Mouse (Mus musculus): ENCODE results near the gene Hist1h2ak.
"Not testable (repeated sequence)": the region's sequence is repeated elsewhere in the genome, so short reads cannot be mapped to it uniquely, and the experiment has no call there.

Gene Hist1h2ak

GRCm38 (mm10) chr13:21778814-21779766 lies 25.5 kb upstream of the Hist1h2ak start:
- peak; percentile 56 to 73 for DNase-seq (ENCODE audit: low read depth in 2 of 2, low spot score in 2 of 2)

- DNase-seq (ENCODE audit: low read depth in 2 of 2, low spot score in 2 of 2): no peak
Measured at GRCm38 (mm10) chr13:21755707-21756106, 2.1 kb upstream of the Hist1h2ak start.

GRCm38 (mm10) chr13:21754294-21755001 lies 821 bp upstream of the Hist1h2ak start:
- DNase-seq (ENCODE audit: low read depth in 2 of 2, low spot score in 2 of 2): not testable (repeated sequence)

GRCm38 (mm10) chr13:21753051-21753523 lies 540 bp downstream of the Hist1h2ak start:
- no peak for DNase-seq (ENCODE audit: low read depth in 2 of 2, low spot score in 2 of 2)

- no peak for DNase-seq (ENCODE audit: low read depth in 2 of 2, low spot score in 2 of 2)
Measured at GRCm38 (mm10) chr13:21752356-21752755, 1.3 kb downstream of the Hist1h2ak start.

- DNase-seq (ENCODE audit: low read depth in 2 of 2, low spot score in 2 of 2): no peak
Measured at GRCm38 (mm10) chr13:21751827-21752226, 1.8 kb downstream of the Hist1h2ak start.

GRCm38 (mm10) chr13:21751417-21751816 lies 2.2 kb downstream of the Hist1h2ak start:
- DNase-seq (ENCODE audit: low read depth in 2 of 2, low spot score in 2 of 2): no peak

GRCm38 (mm10) chr13:21750159-21751017 lies 3.2 kb downstream of the Hist1h2ak start, which contains the start of gene Hist1h4k:
Hist1h4k (minus strand) TSS chr13:21750505.
- peak; percentile 80 to 83 for DNase-seq (ENCODE audit: low read depth in 2 of 2, low spot score in 2 of 2)

GRCm38 (mm10) chr13:21749387-21750158 lies 4.1 kb downstream of the Hist1h2ak start:
- no peak for DNase-seq (ENCODE audit: low read depth in 2 of 2, low spot score in 2 of 2)

- DNase-seq (ENCODE audit: low read depth in 2 of 2, low spot score in 2 of 2): no peak
Measured at GRCm38 (mm10) chr13:21745006-21745405, 8.6 kb downstream of the Hist1h2ak start.

- DNase-seq (ENCODE audit: low read depth in 2 of 2, low spot score in 2 of 2): peak in 1 of 2 experiments; percentile 60
Measured at GRCm38 (mm10) chr13:21734906-21735767, 18.5 kb downstream of the Hist1h2ak start, which contains the start of gene Hist1h4j. Hist1h4j (plus strand) TSS chr13:21735064.

- DNase-seq (ENCODE audit: low read depth in 2 of 2, low spot score in 2 of 2): peak; percentile 70 to 79
Measured at GRCm38 (mm10) chr13:21734010-21734905, 19.4 kb downstream of the Hist1h2ak start.

GRCm38 (mm10) chr13:21733466-21733865 lies 20.2 kb downstream of the Hist1h2ak start:
- no peak for DNase-seq (ENCODE audit: low read depth in 2 of 2, low spot score in 2 of 2)

- DNase-seq (ENCODE audit: low read depth in 2 of 2, low spot score in 2 of 2): no peak
Measured at GRCm38 (mm10) chr13:21729544-21729943, 24.1 kb downstream of the Hist1h2ak start.

- no peak for DNase-seq (ENCODE audit: low read depth in 2 of 2, low spot score in 2 of 2)
Measured at GRCm38 (mm10) chr13:21727948-21728572, 25.6 kb downstream of the Hist1h2ak start.

- DNase-seq (ENCODE audit: low read depth in 2 of 2, low spot score in 2 of 2): no peak
Measured at GRCm38 (mm10) chr13:21722993-21723836, 30.4 kb downstream of the Hist1h2ak start.

Data from CD8-positive naive resting alpha-beta T cell, adult 2 months (primary cell).